Mouse (Mus musculus) myocyte (in vitro differentiated cells): Measurements from ENCODE around the gene Ranbp17.

Experiments used
- CEBPB ChIP-seq: IDR thresholded peaks from 2 replicates; pipeline ENCODE4 v1.6.1; 2011; ENCODE audit warnings: mild to moderate bottlenecking, moderate library complexity; ENCODE audit not compliant: poor library complexity, insufficient read depth, severe bottlenecking
- E2F4 ChIP-seq: IDR thresholded peaks from one replicate; pipeline ENCODE4 v1.6.1; 2011; ENCODE audit warnings: mild to moderate bottlenecking, control low read depth, moderate library complexity; ENCODE audit not compliant: insufficient read depth
- MAX ChIP-seq: IDR thresholded peaks from one replicate; pipeline ENCODE4 v1.6.1; 2011; ENCODE audit warnings: low read depth, mild to moderate bottlenecking, control low read depth
- POLR2A ChIP-seq: IDR thresholded peaks from one replicate; pipeline ENCODE4 v1.6.1; 2011; ENCODE audit warnings: low read depth, mild to moderate bottlenecking, control low read depth, moderate library complexity; ENCODE audit not compliant: insufficient read length
- POLR2AphosphoS2 ChIP-seq: IDR thresholded peaks from one replicate; pipeline ENCODE4 v1.6.1; 2011; ENCODE audit warnings: low read depth, control low read depth; ENCODE audit not compliant: insufficient read length
- USF1 ChIP-seq: IDR thresholded peaks from one replicate; pipeline ENCODE4 v1.6.1; 2011; ENCODE audit warnings: low read depth, mild to moderate bottlenecking, control low read depth, moderate library complexity

GRCm38 (mm10) chr11:33433813-33434212 is 79.7 kb downstream of the Ranbp17 start:
- no peak for TF ChIP-seq POLR2A
- TF ChIP-seq E2F4 = no peak
- no peak for TF ChIP-seq POLR2AphosphoS2
- no peak for TF ChIP-seq USF1
- TF ChIP-seq CEBPB = no peak
- no peak for TF ChIP-seq MAX
